ENCODE assay signal across 7 mouse cellular contexts in genomic region chr15:89122649-89123366, GRCm38 (mm10). TPM values are rescaled to one million over a fixed set of nuclear protein-coding genes. Genes with fewer than 3 reads are reported as not detected.
DNase-seq lines count a peak whose midpoint lies in the region; ATAC-seq lines count a peak whose summit lies in the region.

Tubgcp6 (minus strand) TSS chr15:89123112.

- peak; percentile 96 for DNase-seq in adrenal gland, adult 2 months
- DNase-seq in embryo, embryonic 11.5 days (ENCODE audit: low read depth, low spot score), result peak; percentile 93
- DNase-seq in gastrocnemius, postnatal 4 days (ENCODE audit: low spot score in 2 of 2), result peak; percentile 87 to 94
- peak; percentile 96 for DNase-seq in left cerebral cortex, postnatal 36 days (ENCODE audit: low spot score in 2 of 2)
- peak; percentile 100 for DNase-seq in midbrain, embryonic 11.5 days (ENCODE audit: low spot score, missing footprints)
- DNase-seq in skeletal muscle tissue, adult 2 months (ENCODE audit: low read depth, low spot score), result peak; percentile 92

- H3K4me2 ChIP-seq in intestine, embryonic 16.5 days (ENCODE audit: low read depth, low read length), result peak within 1 kb of the TSS; percentile 90
- peak within 1 kb of the TSS; percentile 96 for H3K4me2 ChIP-seq in midbrain, embryonic 11.5 days

- no peaks in the 10 kb centered on the region for H3K9me3 ChIP-seq in intestine, embryonic 16.5 days (ENCODE audit: control insufficient read depth, low read length)
- no peaks in the 10 kb centered on the region for H3K9me3 ChIP-seq in midbrain, embryonic 11.5 days (ENCODE audit: control insufficient read depth, low read length)

- no peaks in the 10 kb centered on the region; the same call in 1 of the 2 replicates for H3K36me3 ChIP-seq in intestine, embryonic 16.5 days (ENCODE audit: control insufficient read depth, insufficient read depth, low read length)
- no peaks in the 10 kb centered on the region; the same call in 1 of the 2 replicates for H3K36me3 ChIP-seq in midbrain, embryonic 11.5 days (ENCODE audit: control insufficient read depth, insufficient read depth, low read length)

- intact Hi-C loops in left cerebral cortex, postnatal 36 days (cut with DNase I), result loop anchor here (2.0 to 5.0 kb wide), 2 partner anchors 44 to 74 kb away; partner anchors contain the start of gene Dennd6b

- peaks cover 34% of the 10 kb centered on the region for H3K4me1 ChIP-seq in intestine, embryonic 16.5 days (ENCODE audit: control insufficient read depth, insufficient read depth, low read length)
- peaks cover 27% of the 10 kb centered on the region for H3K4me1 ChIP-seq in midbrain, embryonic 11.5 days (ENCODE audit: control insufficient read depth, insufficient read depth, low read length)

- no peaks in the 10 kb centered on the region for H3K27me3 ChIP-seq in intestine, embryonic 16.5 days (replicated peaks; ENCODE audit: control insufficient read depth, insufficient read depth, low read length)
- no peaks in the 10 kb centered on the region for H3K27me3 ChIP-seq in midbrain, embryonic 11.5 days (ENCODE audit: control insufficient read depth, insufficient read depth, low read length)

- H3K27ac ChIP-seq in intestine, embryonic 16.5 days (ENCODE audit: low read length), result peak within 1 kb of the TSS; percentile 64
- H3K27ac ChIP-seq in midbrain, embryonic 11.5 days (ENCODE audit: low read depth, low read length), result peak within 1 kb of the TSS; percentile 47

- H3K4me3 ChIP-seq in intestine, embryonic 16.5 days (ENCODE audit: low read length), result peak within 1 kb of the TSS; percentile 92
- H3K4me3 ChIP-seq in midbrain, embryonic 11.5 days (ENCODE audit: low read depth, low read length), result peak within 1 kb of the TSS; percentile 88

- H3K9ac ChIP-seq in intestine, embryonic 16.5 days (ENCODE audit: low read depth, low read length), result peak within 1 kb of the TSS; percentile 79
- H3K9ac ChIP-seq in midbrain, embryonic 11.5 days (ENCODE audit: low read length), result peak within 1 kb of the TSS; percentile 88

- peak; percentile 85 for ATAC-seq in intestine, embryonic 16.5 days
- ATAC-seq in midbrain, embryonic 11.5 days (ENCODE audit: low FRiP score), result peak; percentile 83

- WGBS in intestine, embryonic 16.5 days, result under 1% methylated on average over 47 of the region's 47 CpGs
- WGBS in midbrain, embryonic 11.5 days, result under 1% methylated on average over 47 of the region's 47 CpGs

RNA-seq across cellular contexts. Expression of gene Tubgcp6, which starts in this region (rescaled TPM):
- 10 to 100 TPM; 11.2 to 12.3 TPM for total RNA-seq in adrenal gland, adult 2 months (2021)
- polyA plus RNA-seq in adrenal gland, adult 2 months (2012; rRNA removed), result 30.6 and 31.8 TPM in 2 replicates
- 10 to 100 TPM; 13.5 to 16.6 TPM for total RNA-seq in gastrocnemius, postnatal 4 days (2021)
- 8.6 and 9.3 TPM in 2 replicates for polyA plus RNA-seq in intestine, embryonic 16.5 days (2015; fragmentation: Nextera tagmentation; extraction: Ambion mirVana)
- 10 to 100 TPM; 29.6 to 30.6 TPM for total RNA-seq in left cerebral cortex, postnatal 36 days (2021)
- polyA plus RNA-seq in midbrain, embryonic 11.5 days (2014; fragmentation: Nextera tagmentation; extraction: Ambion mirVana), result 14.9 and 16.8 TPM in 2 replicates

Comparison
In these comparisons a context has a peak if more than half of its experiments do, and no peak if none do; other contexts are left out.
1. Peak in every context shown above with its lines: DNase-seq, ATAC-seq, H3K4me3 ChIP-seq and H3K27ac ChIP-seq.